Mouse (Mus musculus): ENCODE measurements at regions not wholly inside any gene's neighbourhood (a gene's known extent, or its start where the extent isn't known, plus 50 kb on each side); places are given as distances from the start of the nearest gene placed in this dataset.

GRCm38 (mm10) chr6:101473257-101473925 is 95.7 kb upstream of the Pdzrn3 start:
- peak; percentile 57 for DNase-seq

- DNase-seq = no peak
Measured at GRCm38 (mm10) chr6:101464910-101465309, 87.2 kb upstream of the Pdzrn3 start.

- no peak for DNase-seq
Measured at GRCm38 (mm10) chr6:101463812-101464320, 86.2 kb upstream of the Pdzrn3 start.

GRCm38 (mm10) chr6:101446720-101447119 is 69.0 kb upstream of the Pdzrn3 start:
- DNase-seq = no peak

- DNase-seq = no peak
Measured at GRCm38 (mm10) chr6:101446316-101446715, 68.6 kb upstream of the Pdzrn3 start.

GRCm38 (mm10) chr6:101432769-101433168 is 55.1 kb upstream of the Pdzrn3 start:
- no peak for DNase-seq

GRCm38 (mm10) chr6:101429634-101430033 is 51.9 kb upstream of the Pdzrn3 start:
- no peak for DNase-seq
